Mouse (Mus musculus): ENCODE results near the gene Tead3. TPM values are rescaled to one million over a fixed set of nuclear protein-coding genes. Genes with fewer than 3 reads are reported as not detected.

Gene Tead3
- polyA plus RNA-seq (2015; fragmentation: Nextera tagmentation; extraction: Ambion mirVana) = 5.8 and 6.2 TPM in 2 replicates

DNA sequence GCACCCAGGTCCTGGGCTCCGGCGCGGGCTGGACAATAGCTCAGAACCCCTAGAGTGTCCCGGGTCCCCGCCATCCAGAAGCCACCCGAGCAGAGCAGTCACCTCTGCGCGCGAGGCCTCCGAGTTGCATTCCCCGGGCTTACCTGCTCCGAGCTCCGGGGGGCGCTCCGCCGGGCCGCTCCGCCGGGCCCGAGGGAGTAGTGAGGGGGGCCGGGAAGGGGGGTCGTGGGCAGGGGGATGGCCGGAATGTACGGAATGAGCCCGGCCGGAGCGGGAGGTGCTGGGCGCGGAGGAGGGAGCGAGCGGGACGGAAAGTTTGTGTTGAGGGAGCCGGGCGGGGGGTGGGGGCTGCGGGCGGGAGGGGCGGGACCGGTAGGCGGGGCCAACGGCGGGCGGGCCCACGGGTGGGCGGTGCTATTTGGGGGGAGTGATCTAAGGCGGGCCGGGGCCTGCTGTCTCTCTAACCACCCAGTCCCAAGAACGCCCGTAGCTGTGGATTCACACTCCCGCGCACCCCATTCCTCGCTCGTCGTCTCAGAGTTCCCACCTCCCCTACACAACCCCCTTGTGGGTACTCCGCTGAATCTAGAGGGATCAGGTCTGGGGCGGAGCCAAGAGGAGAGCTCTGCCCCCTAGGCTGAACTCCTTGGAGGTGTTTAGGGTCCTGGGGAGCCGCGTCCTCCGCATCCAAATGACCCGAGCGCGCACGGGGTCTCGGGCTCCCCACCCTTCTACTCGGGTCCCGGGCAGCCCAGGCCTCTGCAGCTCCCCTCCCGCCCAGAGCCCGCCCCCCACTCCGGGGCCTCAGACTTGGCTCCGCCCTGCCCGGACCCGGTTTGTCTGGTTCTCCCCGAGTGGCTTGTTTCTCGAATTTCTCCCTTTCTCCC is at the start of gene Tead3:
Gene Tead3, minus strand, starts transcription at position 352 of the 887 bp plus-strand sequence.
- Histone ChIP-seq H3K27me3 (replicated peaks; ENCODE audit: control insufficient read depth, insufficient read depth, low read length) (no peaks in the 10 kb centered on the region), H3K9me3 (ENCODE audit: control insufficient read depth) (no peaks in the 10 kb centered on the region), H3K27ac (ENCODE audit: low read depth, low read length) (peak within 1 kb of the TSS; percentile 99), H3K4me3 (ENCODE audit: low read depth, low read length) (peak within 1 kb of the TSS; percentile 81), H3K4me1 (replicated peaks; ENCODE audit: control insufficient read depth, insufficient read depth, low read length) (peaks cover 11% of the 10 kb centered on the region), H3K36me3 (ENCODE audit: control insufficient read depth, insufficient read depth) (no peaks in the 10 kb centered on the region), H3K4me2 (replicated peaks; ENCODE audit: low read depth) (peak within 1 kb of the TSS; percentile 83), H3K9ac (ENCODE audit: low read depth, low read length) (peak within 1 kb of the TSS; percentile 81)
- under 1% methylated on average over 54 of the region's 73 CpGs for WGBS
- TF ChIP-seq CTCF (IDR thresholded peaks at IDR 0.05; ENCODE audit: low read depth) = peak; percentile 50
- ATAC-seq = peak; percentile 74

DNA sequence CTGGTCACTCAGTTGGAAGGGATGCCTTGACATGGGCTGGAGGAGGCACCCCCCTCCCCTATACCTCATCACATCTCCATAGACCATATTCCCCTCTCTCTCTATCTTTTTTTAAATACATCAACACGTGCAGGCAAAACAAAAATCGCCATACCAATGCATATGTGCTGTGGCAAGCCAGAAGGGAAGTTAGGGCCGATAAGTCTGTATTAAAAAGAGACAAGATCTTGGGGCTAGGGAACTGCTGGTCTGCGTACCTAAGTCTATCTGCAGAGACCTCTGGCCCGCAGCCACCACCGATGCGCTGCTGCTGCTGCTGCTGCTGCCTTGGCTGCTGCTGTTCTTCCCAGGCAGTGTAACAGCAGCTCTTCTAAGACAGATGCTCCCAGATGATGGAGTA is 44.4 kb upstream of the Tead3 start:
- H3K9ac ChIP-seq (ENCODE audit: low read depth, low read length) = no peak overlapping the region
- no peak overlapping the region for H3K27ac ChIP-seq (ENCODE audit: low read depth, low read length)
- WGBS = 78% methylated on average over 7 of the region's 7 CpGs
- H3K4me3 ChIP-seq (ENCODE audit: low read depth, low read length) = no peak overlapping the region
- H3K36me3 ChIP-seq (ENCODE audit: control insufficient read depth, insufficient read depth) = peaks cover 18% of the 10 kb centered on the region
- no peak overlapping the region for H3K4me2 ChIP-seq (replicated peaks; ENCODE audit: low read depth)
- H3K27me3 ChIP-seq (replicated peaks; ENCODE audit: control insufficient read depth, insufficient read depth, low read length) = no peaks in the 10 kb centered on the region
- no peaks in the 10 kb centered on the region for H3K4me1 ChIP-seq (replicated peaks; ENCODE audit: control insufficient read depth, insufficient read depth, low read length)
- no peak for TF ChIP-seq CTCF (IDR thresholded peaks at IDR 0.05; ENCODE audit: low read depth)
- no peaks in the 10 kb centered on the region for H3K9me3 ChIP-seq (ENCODE audit: control insufficient read depth)
- ATAC-seq = no peak

DNA sequence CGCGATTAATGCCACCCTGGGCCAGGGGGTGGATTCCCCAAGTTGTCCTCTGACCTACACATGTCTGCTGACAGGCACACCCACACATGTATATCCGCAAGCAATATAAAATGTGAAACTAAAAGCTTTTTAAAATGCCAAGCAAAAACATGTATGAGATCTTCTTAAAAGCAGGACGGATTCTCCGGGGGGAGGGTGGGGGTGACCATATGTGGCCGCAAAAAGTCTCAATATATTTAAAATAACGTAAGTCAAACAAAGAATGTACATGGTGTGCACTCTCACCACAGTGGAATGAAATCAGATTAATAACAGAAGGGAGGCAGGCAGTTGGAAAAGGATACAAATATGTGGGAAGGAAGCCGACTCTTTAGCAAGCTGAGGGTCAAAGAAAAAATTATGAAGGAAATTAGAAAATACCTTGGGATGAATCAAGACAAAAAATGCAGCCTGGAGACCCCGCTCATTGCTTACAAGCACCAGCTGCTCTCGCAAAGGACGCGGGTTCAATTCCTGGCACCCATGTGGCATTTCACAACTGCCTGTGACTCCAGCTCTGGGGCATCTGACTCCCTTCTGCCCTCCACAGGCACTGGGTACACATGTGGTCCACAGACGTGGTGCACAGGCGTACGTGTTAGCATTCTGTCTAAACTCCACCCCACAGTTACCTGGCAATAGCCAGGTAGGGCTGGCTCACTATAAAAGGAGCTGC is 43.6 kb upstream of the Tead3 start:
- Histone ChIP-seq H3K4me1 (replicated peaks; ENCODE audit: control insufficient read depth, insufficient read depth, low read length) (no peaks in the 10 kb centered on the region), H3K27me3 (replicated peaks; ENCODE audit: control insufficient read depth, insufficient read depth, low read length) (no peaks in the 10 kb centered on the region), H3K4me3 (ENCODE audit: low read depth, low read length) (no peak overlapping the region), H3K9ac (ENCODE audit: low read depth, low read length) (no peak overlapping the region), H3K27ac (ENCODE audit: low read depth, low read length) (no peak overlapping the region), H3K4me2 (replicated peaks; ENCODE audit: low read depth) (no peak overlapping the region), H3K36me3 (ENCODE audit: control insufficient read depth, insufficient read depth) (0 out of 2 replicates have a peak, but pooled peaks cover 10% of the 10 kb centered on the region), H3K9me3 (ENCODE audit: control insufficient read depth) (no peaks in the 10 kb centered on the region)
- no peak for TF ChIP-seq CTCF (IDR thresholded peaks at IDR 0.05; ENCODE audit: low read depth)
- WGBS = 69% methylated on average over 15 of the region's 15 CpGs
- no peak for ATAC-seq

DNA sequence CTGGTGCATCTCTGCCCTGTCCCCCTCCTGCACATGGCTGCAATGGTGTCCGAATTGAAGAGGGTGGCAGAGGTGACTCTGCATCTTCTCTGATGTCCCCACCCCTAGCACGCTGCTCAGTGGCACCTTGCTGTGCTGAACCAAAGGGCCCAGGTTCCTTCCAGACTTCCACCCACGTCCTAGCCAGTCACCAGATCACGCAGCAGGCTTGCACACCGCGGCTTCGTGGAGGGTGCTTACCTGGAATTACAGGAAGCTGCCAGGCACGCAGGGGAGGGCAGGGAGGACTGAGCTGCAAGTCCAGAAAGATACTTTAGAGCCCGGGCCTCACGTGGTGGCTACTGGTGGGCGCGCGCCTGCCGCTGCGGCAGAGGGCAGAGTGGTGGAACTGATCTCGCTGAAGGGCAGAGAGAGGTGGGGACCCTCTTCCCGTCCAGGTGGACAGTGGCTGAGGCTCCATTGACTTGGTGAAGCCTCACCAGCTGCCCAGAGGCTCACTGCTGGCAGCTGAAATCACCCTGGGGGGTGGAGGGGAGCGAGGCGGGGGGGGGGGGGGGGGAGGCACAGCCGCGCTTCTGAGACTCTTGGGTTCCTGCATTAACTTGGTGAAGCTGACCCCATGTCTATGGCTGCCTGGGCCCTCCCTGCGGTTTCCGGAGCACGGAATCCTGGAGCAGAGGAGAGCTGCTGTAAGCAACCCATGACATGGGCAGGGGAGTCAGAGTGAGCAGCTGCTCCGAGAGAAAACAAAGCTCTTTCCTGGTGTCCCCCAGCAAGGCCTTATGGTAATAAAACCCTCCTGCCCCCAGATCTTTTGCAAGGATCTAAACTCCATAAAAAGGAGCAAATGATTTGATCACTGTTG is 41.2 kb upstream of the Tead3 start:
- Histone ChIP-seq H3K4me2 (replicated peaks; ENCODE audit: low read depth) (peak overlapping the region; percentile 30; the same call in 1 of the 2 replicates), H3K4me3 (ENCODE audit: low read depth, low read length) (no peak overlapping the region), H3K27me3 (replicated peaks; ENCODE audit: control insufficient read depth, insufficient read depth, low read length) (0 out of 2 replicates have a peak, but pooled peaks cover under 1% of the 10 kb centered on the region), H3K36me3 (ENCODE audit: control insufficient read depth, insufficient read depth) (0 out of 2 replicates have a peak, but pooled peaks cover under 1% of the 10 kb centered on the region), H3K4me1 (replicated peaks; ENCODE audit: control insufficient read depth, insufficient read depth, low read length) (no peaks in the 10 kb centered on the region), H3K27ac (ENCODE audit: low read depth, low read length) (no peak overlapping the region; the same call in 1 of the 2 replicates), H3K9me3 (ENCODE audit: control insufficient read depth) (no peaks in the 10 kb centered on the region), H3K9ac (ENCODE audit: low read depth, low read length) (no peak overlapping the region)
- TF ChIP-seq CTCF (IDR thresholded peaks at IDR 0.05; ENCODE audit: low read depth) = no peak
- 0 out of 2 replicates have a peak, but pooled peaks have one; percentile 26 for ATAC-seq
- 16% methylated on average over 23 of the region's 25 CpGs for WGBS

DNA sequence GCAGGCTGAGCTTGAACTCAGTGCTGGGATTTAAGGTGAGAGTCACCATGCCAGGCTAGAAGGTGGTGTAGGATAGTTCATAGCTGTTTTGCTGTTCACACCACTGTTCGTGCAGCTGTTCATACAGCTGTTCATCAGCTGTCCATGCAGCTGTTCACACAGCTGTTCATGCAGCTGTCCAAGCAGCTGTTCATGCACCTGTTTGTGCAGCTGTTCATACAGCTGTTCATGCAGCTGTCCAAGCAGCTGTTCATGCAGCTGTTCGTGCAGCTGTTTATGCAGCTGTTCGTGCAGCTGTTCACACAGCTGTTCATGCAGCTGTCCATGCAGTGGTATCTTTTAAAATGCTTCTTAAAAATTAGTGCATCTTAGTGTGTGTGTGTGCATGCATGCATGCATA is 37.9 kb upstream of the Tead3 start:
- Histone ChIP-seq H3K4me3 (ENCODE audit: low read depth, low read length) (no peak overlapping the region), H3K9ac (ENCODE audit: low read depth, low read length) (no peak overlapping the region), H3K27me3 (replicated peaks; ENCODE audit: control insufficient read depth, insufficient read depth, low read length) (peaks cover 10% of the 10 kb centered on the region; the same call in 1 of the 2 replicates), H3K4me1 (replicated peaks; ENCODE audit: control insufficient read depth, insufficient read depth, low read length) (no peaks in the 10 kb centered on the region), H3K36me3 (ENCODE audit: control insufficient read depth, insufficient read depth) (no peaks in the 10 kb centered on the region), H3K9me3 (ENCODE audit: control insufficient read depth) (no peaks in the 10 kb centered on the region), H3K27ac (ENCODE audit: low read depth, low read length) (no peak overlapping the region), H3K4me2 (replicated peaks; ENCODE audit: low read depth) (no peak overlapping the region)
- ATAC-seq = no peak
- WGBS = 87% methylated on average over 3 of the region's 3 CpGs
- no peak for TF ChIP-seq CTCF (IDR thresholded peaks at IDR 0.05; ENCODE audit: low read depth)
